Mouse (Mus musculus) common myeloid progenitor, adult 5-6 weeks (primary cell): ENCODE measurements around the gene Tmprss9. TPM values are rescaled to one million over a fixed set of nuclear protein-coding genes. Genes with fewer than 3 reads are reported as not detected.
A peak's percentile ranks its signal among the peaks of the same experiment; 100 is the strongest.

Experiments used
- ATAC-seq: replicated peaks from 2 replicates; pipeline ENCODE4 v1.8.0; 2016; ENCODE audit warnings: low read depth, mild to moderate bottlenecking, moderate TSS enrichment, inconsistent platforms; ENCODE audit not compliant: poor library complexity, severe bottlenecking
- total RNA-seq: library from RNA; stranded (forward); fragments of 200-1000, 187-1606 nt; gene quantifications from 2 replicates; pipeline ENCODE4 v1.2.3, GENCODE M21; 2017

Tmprss9 gene
- total RNA-seq, 1 experiment from 2014 or later, result not detected

- no peak for ATAC-seq
Observed at GRCm38 (mm10) chr10:80841685-80842084, 30.0 kb upstream of the Tmprss9 start.

GRCm38 (mm10) chr10:80842334-80842733 is 29.3 kb upstream of the Tmprss9 start:
- no peak for ATAC-seq

GRCm38 (mm10) chr10:80843087-80843930 is 28.3 kb upstream of the Tmprss9 start:
- no peak for ATAC-seq

- ATAC-seq, result 0 out of 2 replicates have a peak, but pooled peaks have one; percentile 10
Observed at GRCm38 (mm10) chr10:80843931-80844547, 27.6 kb upstream of the Tmprss9 start, which contains the start of gene Lingo3. Lingo3 (minus strand) TSS chr10:80844039.

GRCm38 (mm10) chr10:80845055-80845693 is 26.5 kb upstream of the Tmprss9 start:
- no peak for ATAC-seq

- ATAC-seq, result no peak
Observed at GRCm38 (mm10) chr10:80845732-80846131, 25.9 kb upstream of the Tmprss9 start.

- peak; percentile 85 for ATAC-seq
Observed at GRCm38 (mm10) chr10:80848571-80848970, 23.1 kb upstream of the Tmprss9 start.

- ATAC-seq, result peak; percentile 71
Observed at GRCm38 (mm10) chr10:80854913-80855748, 16.5 kb upstream of the Tmprss9 start, which contains the start of the genes Lsm7 and Sppl2b. Lsm7 (minus strand) TSS chr10:80855209. Sppl2b (plus strand) TSS chr10:80855275.

GRCm38 (mm10) chr10:80855749-80856073 is 15.9 kb upstream of the Tmprss9 start:
- no peak for ATAC-seq

- ATAC-seq, result peak; percentile 51
Observed at GRCm38 (mm10) chr10:80856267-80856666, 15.4 kb upstream of the Tmprss9 start.

- no peak for ATAC-seq
Observed at GRCm38 (mm10) chr10:80856908-80857307, 14.7 kb upstream of the Tmprss9 start.

GRCm38 (mm10) chr10:80857386-80857785 is 14.3 kb upstream of the Tmprss9 start:
- ATAC-seq, result no peak

GRCm38 (mm10) chr10:80857848-80858247 is 13.8 kb upstream of the Tmprss9 start:
- ATAC-seq, result no peak

- ATAC-seq, result peak; percentile 36
Observed at GRCm38 (mm10) chr10:80858350-80858935, 13.2 kb upstream of the Tmprss9 start.

- ATAC-seq, result no peak
Observed at GRCm38 (mm10) chr10:80862305-80862704, 9.3 kb upstream of the Tmprss9 start.

GRCm38 (mm10) chr10:80864446-80864845 is 7.2 kb upstream of the Tmprss9 start:
- no peak for ATAC-seq

- ATAC-seq, result no peak
Observed at GRCm38 (mm10) chr10:80870993-80871392, 655 bp upstream of the Tmprss9 start.

- ATAC-seq, result no peak
Observed at GRCm38 (mm10) chr10:80874035-80874434, 2.4 kb downstream of the Tmprss9 start.

- peak; percentile 36; the same call in 1 of the 2 replicates for ATAC-seq
Observed at GRCm38 (mm10) chr10:80876028-80876427, 4.4 kb downstream of the Tmprss9 start.

GRCm38 (mm10) chr10:80876594-80876993 is 4.9 kb downstream of the Tmprss9 start:
- ATAC-seq, result no peak
